Mouse (Mus musculus) megakaryocyte, embryonic 14.5 days (primary cell): ENCODE measurements around the gene Npb. TPM values are rescaled to one million over a fixed set of nuclear protein-coding genes. Genes with fewer than 3 reads are reported as not detected.
"Not testable (repeated sequence)": the region's sequence is repeated elsewhere in the genome, so short reads cannot be mapped to it uniquely, and the experiment has no call there.

Experiments used
- H3K27me3 ChIP-seq: replicated peaks from 2 replicates; pipeline ENCODE3; 2012; ENCODE audit warnings: inconsistent platforms
- H3K36me3 ChIP-seq: replicated peaks from 2 replicates; pipeline ENCODE3; 2012; ENCODE audit warnings: low read length, inconsistent platforms, mixed read lengths
- H3K4me1 ChIP-seq: 2 replicates; pipeline ENCODE4 v1.6.1; 2012; ENCODE audit warnings: inconsistent platforms
- H3K4me3 ChIP-seq: replicated peaks from 2 replicates; pipeline ENCODE3; 2012; ENCODE audit warnings: moderate library complexity, mild to moderate bottlenecking, inconsistent platforms
- H3K9me3 ChIP-seq: 2 replicates; pipeline ENCODE4 v1.6.1; 2012; ENCODE audit warnings: inconsistent platforms
- FLI1 ChIP-seq: IDR thresholded peaks from 2 replicates; pipeline ENCODE4 v1.6.1; 2012; ENCODE audit warnings: low read length, inconsistent platforms, mixed read lengths
- GATA1 ChIP-seq: IDR thresholded peaks from 3 replicates; pipeline ENCODE4 v1.6.1; 2012; ENCODE audit warnings: mixed read lengths, low read length, inconsistent platforms, borderline replicate concordance
- polyA plus RNA-seq: library from polyadenylated mRNA; stranded (reverse); fragments of >175 nt; gene quantifications from 2 replicates; pipeline ENCODE4 v1.2.3, GENCODE M21; 2012; ENCODE audit warnings: low replicate concordance; ENCODE audit not compliant: insufficient read depth

Npb gene
- polyA plus RNA-seq, result 2.7 and 7.7 TPM in 2 replicates

DNA sequence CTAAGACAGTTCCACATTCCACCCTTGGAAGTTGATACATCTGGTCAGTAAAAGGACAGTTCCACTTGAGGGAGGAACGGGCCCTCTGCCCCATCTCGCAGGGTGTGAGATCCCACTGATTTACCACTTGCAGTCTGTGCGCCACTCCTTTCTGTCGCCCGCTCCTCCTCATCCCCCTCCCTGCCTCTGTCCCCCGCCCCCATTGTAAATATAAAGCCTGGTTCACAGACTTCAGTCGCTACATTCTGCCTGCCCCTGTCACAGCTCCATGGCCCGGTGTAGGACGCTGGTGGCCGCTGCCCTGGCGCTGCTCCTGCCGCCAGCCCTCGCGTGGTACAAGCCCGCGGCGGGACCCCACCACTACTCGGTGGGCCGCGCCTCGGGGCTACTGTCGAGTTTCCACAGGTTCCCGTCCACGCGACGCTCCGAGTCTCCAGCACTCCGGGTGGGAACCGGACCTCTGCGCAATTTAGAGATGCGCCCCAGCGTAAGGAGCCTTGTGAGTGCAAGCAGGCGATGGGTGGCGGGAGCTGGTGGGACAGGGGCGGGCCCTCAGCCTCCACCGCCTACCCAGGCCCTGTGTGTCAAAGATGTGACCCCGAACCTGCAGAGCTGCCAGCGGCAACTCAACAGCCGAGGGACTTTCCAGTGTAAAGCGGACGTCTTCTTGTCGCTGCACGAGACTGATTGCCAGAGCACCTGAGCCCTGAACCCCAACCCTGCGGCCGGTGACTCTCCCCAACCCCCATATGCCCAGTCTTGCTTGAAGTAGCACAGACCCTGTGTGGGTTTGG is at the start of gene Npb:
TSS of gene Npb (plus strand) at position 237 of the 794 bp plus-strand sequence.
- Histone ChIP-seq H3K9me3 (no peaks in the 10 kb centered on the region), H3K27me3 (no peaks in the 10 kb centered on the region), H3K36me3 (peaks cover 98% of the 10 kb centered on the region), H3K4me3 (no peak within 1 kb of the TSS), H3K4me1 (peaks cover 73% of the 10 kb centered on the region)
- TF ChIP-seq FLI1, result no peak
- no peak for TF ChIP-seq GATA1

DNA sequence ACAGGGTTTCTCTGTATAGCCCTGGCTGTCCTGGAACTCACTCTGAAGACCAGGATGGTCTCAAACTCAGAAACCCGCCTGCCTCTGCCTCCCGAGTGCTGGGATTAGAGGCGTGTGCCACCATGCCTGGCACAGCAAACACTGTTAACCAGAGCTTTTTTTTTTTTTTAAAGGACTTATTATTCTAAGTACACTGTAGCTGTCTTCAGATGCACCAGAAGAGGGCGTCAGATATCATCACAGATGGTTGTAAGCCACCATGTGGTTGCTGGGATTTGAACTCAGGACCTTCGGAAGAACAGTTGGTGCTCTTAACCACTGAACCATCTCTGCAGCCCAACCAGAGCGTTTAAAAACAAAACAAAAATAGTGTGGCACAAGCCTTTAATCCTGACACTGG is 49.4 kb upstream of the Npb start:
- H3K36me3 ChIP-seq, result peaks cover 53% of the 10 kb centered on the region
- not testable (repeated sequence) for H3K27me3 ChIP-seq, H3K4me3 ChIP-seq, H3K9me3 ChIP-seq
- peaks cover 24% of the 10 kb centered on the region for H3K4me1 ChIP-seq

DNA sequence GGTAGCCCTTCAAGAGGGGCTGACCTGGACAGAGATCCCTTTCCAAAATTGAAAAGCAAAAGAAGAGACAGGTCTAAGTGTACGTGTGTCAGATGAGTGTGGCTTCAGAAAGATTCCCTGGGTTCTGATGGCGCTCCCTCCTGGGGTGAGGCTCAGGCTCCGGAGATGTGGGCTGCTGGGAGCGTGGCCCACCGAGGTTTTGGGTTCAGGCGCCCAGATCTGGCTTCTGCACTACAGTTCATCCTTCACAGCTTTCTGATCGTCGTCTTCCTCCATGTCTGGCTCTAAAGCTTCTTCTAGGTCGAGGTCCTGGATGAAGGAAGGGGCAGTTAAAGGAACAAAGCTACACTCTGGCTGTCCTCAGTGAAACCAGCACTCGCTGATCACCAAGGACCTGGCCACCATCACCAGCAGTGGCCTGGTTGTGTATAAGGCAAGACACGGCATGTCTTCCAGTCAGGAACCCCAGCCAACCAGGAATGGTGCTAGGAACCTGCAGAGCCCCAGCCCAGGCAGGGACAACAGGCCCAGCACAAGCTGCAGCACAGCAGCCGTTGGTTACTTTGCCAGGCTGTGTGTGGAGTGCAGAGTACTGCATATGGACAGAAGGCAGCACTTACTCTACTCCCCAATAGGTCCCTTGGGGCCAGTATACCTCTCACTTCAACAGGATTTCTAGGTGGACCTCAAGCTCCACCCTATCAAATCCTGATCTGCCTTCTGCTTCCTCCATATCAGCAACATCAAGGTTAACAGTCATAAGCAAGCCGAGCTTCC is 47.1 kb upstream of the Npb start:
- TF ChIP-seq GATA1 (no peak), FLI1 (no peak)
- peaks cover 14% of the 10 kb centered on the region for H3K4me1 ChIP-seq
- no peak overlapping the region for H3K4me3 ChIP-seq
- peaks cover 75% of the 10 kb centered on the region for H3K36me3 ChIP-seq
- H3K9me3 ChIP-seq, result peaks cover 8% of the 10 kb centered on the region
- H3K27me3 ChIP-seq, result no peaks in the 10 kb centered on the region

DNA sequence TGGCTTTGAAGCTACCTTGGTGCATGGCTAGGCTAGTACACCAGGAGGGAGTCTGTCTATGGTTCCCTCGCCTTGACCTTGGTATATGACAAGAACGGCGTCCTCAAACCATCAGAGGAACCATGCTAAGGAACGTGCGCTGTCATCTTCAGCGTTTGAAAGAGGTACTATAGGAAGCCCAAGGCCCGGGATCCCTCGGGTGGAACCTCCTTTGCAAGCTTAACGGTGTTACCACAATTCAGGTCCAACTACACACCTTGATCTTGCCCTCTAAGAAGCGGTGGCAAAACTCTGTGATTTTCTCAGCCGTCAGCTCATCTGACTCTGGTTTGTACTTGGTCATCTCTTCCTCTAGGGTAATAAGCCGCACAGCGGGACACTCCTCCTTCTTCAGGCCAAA is 45.3 kb upstream of the Npb start:
- H3K4me1 ChIP-seq, result peaks cover 31% of the 10 kb centered on the region
- H3K27me3 ChIP-seq, result no peaks in the 10 kb centered on the region
- peaks cover 90% of the 10 kb centered on the region for H3K36me3 ChIP-seq
- no peak overlapping the region for H3K4me3 ChIP-seq
- H3K9me3 ChIP-seq, result no peaks in the 10 kb centered on the region
- TF ChIP-seq FLI1, result no peak

DNA sequence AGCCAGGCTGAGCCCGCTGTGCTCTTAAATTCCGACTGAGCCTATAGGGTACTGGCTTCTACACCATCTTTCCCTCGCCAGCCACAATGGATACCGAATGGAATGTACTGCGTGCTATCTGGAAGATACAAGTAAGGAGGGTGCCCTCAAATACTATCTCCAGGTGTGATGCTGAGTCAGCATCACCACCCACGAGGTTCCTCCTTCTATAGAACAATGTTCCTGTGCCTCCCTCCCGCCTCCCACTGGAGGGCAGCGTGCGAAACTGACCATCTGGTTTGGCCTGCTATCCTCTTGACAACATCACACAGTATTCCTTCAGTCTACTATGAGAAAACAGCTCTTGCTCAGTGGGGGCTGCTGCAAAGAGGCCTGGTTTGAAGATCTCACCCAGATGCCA is 43.2 kb upstream of the Npb start:
- no peaks in the 10 kb centered on the region for H3K9me3 ChIP-seq
- TF ChIP-seq FLI1, result no peak
- no peak for TF ChIP-seq GATA1
- H3K4me1 ChIP-seq, result peaks cover 41% of the 10 kb centered on the region
- no peak overlapping the region for H3K4me3 ChIP-seq
- peaks cover 91% of the 10 kb centered on the region for H3K36me3 ChIP-seq
- H3K27me3 ChIP-seq, result no peaks in the 10 kb centered on the region

DNA sequence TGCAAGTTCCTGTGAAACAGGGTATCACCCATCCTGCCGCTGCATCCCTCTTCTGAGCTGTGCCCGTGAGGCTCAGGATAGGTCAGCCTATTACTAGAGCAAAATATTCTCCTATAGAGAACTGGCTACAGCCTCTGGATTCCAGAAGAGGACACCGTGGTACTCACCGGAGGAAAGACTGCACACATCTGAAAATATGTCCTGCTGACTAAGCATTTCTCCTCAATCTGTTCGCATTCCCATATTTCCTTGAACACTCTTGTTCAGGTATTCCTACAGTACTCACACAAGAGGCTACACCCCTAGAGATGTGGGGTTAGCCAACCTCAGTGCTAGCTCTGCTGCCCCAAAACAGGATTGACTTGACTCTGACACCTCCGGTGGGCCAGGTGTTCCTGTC is 40.0 kb upstream of the Npb start:
- TF ChIP-seq GATA1, result no peak
- no peak for TF ChIP-seq FLI1
- H3K36me3 ChIP-seq, result peaks cover 73% of the 10 kb centered on the region
- peaks cover 60% of the 10 kb centered on the region for H3K4me1 ChIP-seq
- H3K9me3 ChIP-seq, result no peaks in the 10 kb centered on the region
- H3K4me3 ChIP-seq, result no peak overlapping the region
- no peaks in the 10 kb centered on the region for H3K27me3 ChIP-seq

DNA sequence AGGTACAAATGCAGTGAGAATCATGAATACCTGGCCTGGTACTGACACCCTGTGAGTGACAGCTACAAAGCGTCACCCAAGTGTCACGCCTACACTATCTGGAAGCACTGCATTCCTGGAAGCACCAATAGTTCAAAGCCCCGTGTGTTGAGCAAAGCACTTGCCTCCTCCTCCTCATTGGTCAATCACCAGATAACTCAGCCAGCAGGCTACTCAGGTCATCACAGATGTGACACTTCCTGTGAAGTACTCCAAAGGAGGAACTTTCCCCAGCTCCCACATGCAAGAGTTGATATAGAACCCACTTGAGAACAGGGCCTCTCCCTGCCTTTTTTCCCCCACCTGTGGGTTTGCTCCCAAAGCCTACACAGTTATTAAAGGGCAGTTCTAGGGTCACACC is 37.2 kb upstream of the Npb start:
- no peak for TF ChIP-seq GATA1
- TF ChIP-seq FLI1, result no peak
- peak overlapping the region; percentile 99 for H3K4me3 ChIP-seq
- no peaks in the 10 kb centered on the region for H3K9me3 ChIP-seq
- H3K27me3 ChIP-seq, result no peaks in the 10 kb centered on the region
- H3K4me1 ChIP-seq, result peaks cover 70% of the 10 kb centered on the region
- peaks cover 49% of the 10 kb centered on the region for H3K36me3 ChIP-seq

DNA sequence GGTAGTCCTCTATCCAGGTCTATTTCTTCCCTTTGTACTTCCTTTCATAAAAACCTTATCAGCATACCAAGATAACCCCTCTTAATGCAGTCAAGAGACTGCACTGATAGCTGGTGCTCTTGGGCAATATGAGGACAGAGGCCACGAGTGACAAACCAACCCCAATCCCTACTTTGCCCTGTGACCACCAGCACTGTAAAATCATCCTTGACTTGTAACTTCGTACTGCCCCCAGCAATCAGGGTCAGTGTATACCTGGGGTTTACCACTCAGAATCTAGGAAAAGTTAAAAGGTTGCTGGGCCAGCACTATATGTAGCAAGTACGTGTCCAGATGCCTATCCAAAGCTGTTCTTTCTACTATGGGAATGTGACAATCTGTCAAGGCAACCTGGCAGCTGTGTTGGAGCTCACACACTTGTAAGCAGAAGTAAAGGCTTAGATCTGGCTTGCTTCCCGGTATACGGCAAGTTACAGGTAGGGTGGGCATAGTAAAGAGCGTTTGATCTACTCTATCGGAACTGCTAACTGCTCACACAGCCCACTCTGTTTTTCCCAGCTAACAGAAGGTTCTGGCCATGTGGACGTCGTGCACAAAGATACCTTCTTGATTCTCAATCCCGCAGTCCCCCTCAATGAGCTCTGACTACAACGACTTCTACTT is 36.4 kb upstream of the Npb start:
- Histone ChIP-seq H3K27me3 (no peaks in the 10 kb centered on the region), H3K9me3 (no peaks in the 10 kb centered on the region), H3K4me3 (peak overlapping the region; percentile 99), H3K36me3 (peaks cover 49% of the 10 kb centered on the region), H3K4me1 (peaks cover 72% of the 10 kb centered on the region)
- no peak for TF ChIP-seq FLI1
- no peak for TF ChIP-seq GATA1

DNA sequence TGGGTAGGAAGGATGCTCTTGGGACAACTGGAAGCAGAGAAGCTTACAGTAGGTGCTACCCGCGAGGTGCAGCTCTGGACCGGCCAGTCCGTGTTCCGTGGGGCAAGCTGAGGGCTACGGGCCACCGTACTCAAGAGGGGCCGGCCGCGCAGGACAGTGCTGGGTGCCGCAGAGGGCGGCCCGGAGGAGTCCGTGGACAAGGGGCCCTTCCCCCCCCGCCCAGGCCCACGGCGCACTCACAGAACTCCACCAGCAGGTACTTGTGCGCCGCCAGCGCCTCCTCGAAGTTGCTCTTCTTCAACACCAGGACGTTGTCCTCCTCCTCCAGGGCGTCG is 35.9 kb upstream of the Npb start:
- no peak for TF ChIP-seq FLI1
- no peak for TF ChIP-seq GATA1
- H3K4me1 ChIP-seq, result peaks cover 72% of the 10 kb centered on the region
- peaks cover 49% of the 10 kb centered on the region for H3K36me3 ChIP-seq
- H3K9me3 ChIP-seq, result no peaks in the 10 kb centered on the region
- no peaks in the 10 kb centered on the region for H3K27me3 ChIP-seq
- H3K4me3 ChIP-seq, result peak overlapping the region; percentile 99

DNA sequence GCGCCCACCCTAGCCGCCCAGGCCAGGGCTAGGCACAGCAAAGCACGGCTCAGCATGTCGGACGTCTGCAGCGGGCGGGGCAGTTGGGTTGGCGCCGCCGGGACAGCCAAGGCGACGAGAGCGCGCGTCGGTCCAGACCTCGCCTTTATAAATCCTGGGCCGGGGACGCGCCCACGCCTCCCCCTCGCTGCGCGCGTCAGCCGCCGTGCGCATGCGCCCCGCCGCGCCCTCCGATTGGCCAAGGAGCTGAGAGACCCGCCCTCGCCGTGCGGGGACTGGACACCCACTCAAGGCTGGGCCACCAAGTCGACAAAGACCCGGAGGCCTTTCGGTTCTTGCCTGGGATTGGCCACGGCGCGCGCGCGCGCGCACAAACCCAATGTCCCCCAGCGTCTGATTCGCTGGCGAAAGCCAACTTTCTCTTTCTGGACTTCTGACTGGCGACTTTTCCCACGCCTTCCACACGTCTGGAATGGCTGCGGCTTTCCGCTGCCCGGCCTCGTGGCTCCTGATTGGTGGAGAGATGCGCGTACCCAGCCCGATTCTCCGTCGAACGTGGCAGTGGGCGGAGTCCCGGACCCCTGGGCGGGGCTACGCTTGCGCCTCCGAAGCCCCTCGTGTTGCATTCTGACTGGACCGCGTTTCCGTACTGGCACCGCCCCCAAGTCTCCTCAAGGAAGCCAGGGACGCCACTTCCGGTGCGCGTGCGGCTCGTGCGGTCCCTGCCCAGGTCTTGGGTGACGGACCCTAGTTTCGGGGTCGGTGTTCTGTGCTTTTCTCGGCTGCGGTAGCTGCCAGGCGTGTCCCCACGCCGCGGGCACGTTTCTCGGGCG is 35.3 kb upstream of the Npb start, which contains the start of gene P4hb:
TSS of gene P4hb (minus strand) at position 502 of the 833 bp plus-strand sequence.
- no peaks in the 10 kb centered on the region for H3K27me3 ChIP-seq
- peaks cover 49% of the 10 kb centered on the region for H3K36me3 ChIP-seq
- TF ChIP-seq FLI1, result peak; percentile 90; the same call in 1 of the 2 replicates
- no peak for TF ChIP-seq GATA1
- peaks cover 72% of the 10 kb centered on the region for H3K4me1 ChIP-seq
- H3K4me3 ChIP-seq, result peak within 1 kb of the TSS; percentile 99
- no peaks in the 10 kb centered on the region for H3K9me3 ChIP-seq
